Mouse (Mus musculus) lung, postnatal 4 days (tissue): ENCODE data around the gene Slc35e3.

Experiments used
- DNase-seq, 2 experiments: peaks; one replicate each; pipeline ENCODE4 v3.0.0; 2021

The Slc35e3 gene

GRCm38 (mm10) chr10:117776281-117777102, 30.3 kb upstream of the Slc35e3 start:
- no peak for DNase-seq

- no peak for DNase-seq
Observed at GRCm38 (mm10) chr10:117775401-117776144, 29.4 kb upstream of the Slc35e3 start.

- DNase-seq, result no peak
Observed at GRCm38 (mm10) chr10:117774817-117775120, 28.6 kb upstream of the Slc35e3 start.

GRCm38 (mm10) chr10:117774011-117774816, 28.0 kb upstream of the Slc35e3 start:
- no peak for DNase-seq

- no peak for DNase-seq
Observed at GRCm38 (mm10) chr10:117773106-117773720, 27.0 kb upstream of the Slc35e3 start.

- no peak for DNase-seq
Observed at GRCm38 (mm10) chr10:117772364-117773105, 26.4 kb upstream of the Slc35e3 start.

GRCm38 (mm10) chr10:117771131-117771510, 25.0 kb upstream of the Slc35e3 start:
- no peak for DNase-seq

- no peak for DNase-seq
Observed at GRCm38 (mm10) chr10:117770286-117771130, 24.3 kb upstream of the Slc35e3 start.

- DNase-seq, result no peak
Observed at GRCm38 (mm10) chr10:117769541-117770285, 23.5 kb upstream of the Slc35e3 start.

- no peak for DNase-seq
Observed at GRCm38 (mm10) chr10:117768141-117768440, 21.9 kb upstream of the Slc35e3 start.

GRCm38 (mm10) chr10:117767286-117768140, 21.3 kb upstream of the Slc35e3 start:
- no peak for DNase-seq

- DNase-seq, result no peak
Observed at GRCm38 (mm10) chr10:117766896-117767160, 20.7 kb upstream of the Slc35e3 start.

GRCm38 (mm10) chr10:117766111-117766895, 20.1 kb upstream of the Slc35e3 start:
- DNase-seq, result no peak

- no peak for DNase-seq
Observed at GRCm38 (mm10) chr10:117765116-117765894, 19.1 kb upstream of the Slc35e3 start.

- no peak for DNase-seq
Observed at GRCm38 (mm10) chr10:117764598-117764997, 18.4 kb upstream of the Slc35e3 start.

- no peak for DNase-seq
Observed at GRCm38 (mm10) chr10:117763588-117764190, 17.5 kb upstream of the Slc35e3 start.

GRCm38 (mm10) chr10:117762966-117763365, 16.8 kb upstream of the Slc35e3 start:
- DNase-seq, result no peak

GRCm38 (mm10) chr10:117762281-117762830, 16.2 kb upstream of the Slc35e3 start:
- no peak for DNase-seq
